Mouse (Mus musculus) left cerebral cortex, postnatal 25 days (tissue): Measurements from ENCODE around the gene Matk. TPM values are rescaled to one million over a fixed set of nuclear protein-coding genes. Genes with fewer than 3 reads are reported as not detected.

Source experiments
- DNase-seq, 2 experiments: peaks; one replicate each; pipeline ENCODE4 v3.0.0; 2022; ENCODE audit warnings: low spot score in 2 of 2, mixed read lengths in 1 of 2
- intact Hi-C: fragments of 180-260 bp; cut with DNase I; formaldehyde crosslinking; loops from one replicate; pipeline ENCODE4 v1.15.1; 2025
- total RNA-seq, 2 experiments: library from RNA; stranded (reverse); gene quantifications; 2 replicates each; pipeline ENCODE4 v1.2.3; 2021

Gene Matk
- total RNA-seq, 2 experiments from 2014 or later: 191 to 194 TPM

GRCm38 (mm10) chr10:81238618-81239017 lies 14.1 kb upstream of the Matk start:
- DNase-seq: no peak
- intact Hi-C loops: no loop called here

GRCm38 (mm10) chr10:81240876-81241275 lies 11.9 kb upstream of the Matk start:
- intact Hi-C loops: no loop called here
- peak in 1 of 2 experiments; percentile 78 for DNase-seq

GRCm38 (mm10) chr10:81242021-81242420 lies 10.7 kb upstream of the Matk start:
- DNase-seq: no peak
- intact Hi-C loops: no loop called here

GRCm38 (mm10) chr10:81244146-81244545 lies 8.6 kb upstream of the Matk start:
- intact Hi-C loops: no loop called here

GRCm38 (mm10) chr10:81244595-81244994 lies 8.1 kb upstream of the Matk start:
- DNase-seq: peak; percentile 70 to 77
- intact Hi-C loops: no loop called here

More at GRCm38 (mm10) chr10:81244146-81244545, 8.6 kb upstream of the Matk start:
- no peak for DNase-seq

- peak in 1 of 2 experiments; percentile 79 for DNase-seq
- intact Hi-C loops: no loop called here
Measured at GRCm38 (mm10) chr10:81245166-81245565, 7.6 kb upstream of the Matk start.

GRCm38 (mm10) chr10:81247804-81248203 lies 4.9 kb upstream of the Matk start:
- no peak for DNase-seq
- intact Hi-C loops: no loop called here

- intact Hi-C loops: no loop called here
- DNase-seq: no peak
Measured at GRCm38 (mm10) chr10:81249442-81249841, 3.3 kb upstream of the Matk start.

GRCm38 (mm10) chr10:81254886-81255285 lies 2.2 kb downstream of the Matk start:
- intact Hi-C loops: no loop called here
- DNase-seq: no peak

GRCm38 (mm10) chr10:81257158-81258039 lies 4.7 kb downstream of the Matk start:
- intact Hi-C loops: no loop called here
- peak; percentile 67 to 71 for DNase-seq

- peak in 1 of 2 experiments; percentile 50 for DNase-seq
- intact Hi-C loops: no loop called here
Measured at GRCm38 (mm10) chr10:81259225-81259884, 6.6 kb downstream of the Matk start.

GRCm38 (mm10) chr10:81261025-81261424 lies 8.3 kb downstream of the Matk start:
- DNase-seq: no peak
- intact Hi-C loops: no loop called here

GRCm38 (mm10) chr10:81265540-81265939 lies 12.8 kb downstream of the Matk start:
- DNase-seq: no peak
- intact Hi-C loops: no loop called here

GRCm38 (mm10) chr10:81266211-81267105 lies 13.7 kb downstream of the Matk start, which contains the start of the genes Mrpl54 and Apba3:
TSS of gene Mrpl54 (minus strand) at chr10:81266934.
TSS of gene Apba3 (plus strand) at chr10:81266960.
- intact Hi-C loops: no loop called here
- DNase-seq: peak; percentile 96 to 98

GRCm38 (mm10) chr10:81268056-81268455 lies 15.3 kb downstream of the Matk start:
- peak; percentile 86 to 93 for DNase-seq
- intact Hi-C loops: no loop called here

- intact Hi-C loops: no loop called here
- DNase-seq: no peak
Measured at GRCm38 (mm10) chr10:81268643-81269412, 16.1 kb downstream of the Matk start.

- intact Hi-C loops: no loop called here
- DNase-seq: no peak
Measured at GRCm38 (mm10) chr10:81272356-81272755, 19.6 kb downstream of the Matk start.

GRCm38 (mm10) chr10:81273842-81274241 lies 21.1 kb downstream of the Matk start:
- intact Hi-C loops: no loop called here
- no peak for DNase-seq

GRCm38 (mm10) chr10:81277676-81278075 lies 24.9 kb downstream of the Matk start:
- no peak for DNase-seq
- intact Hi-C loops: no loop called here
